Mouse (Mus musculus): ENCODE data around the gene Mlh3. TPM values are rescaled to one million over a fixed set of nuclear protein-coding genes. Genes with fewer than 3 reads are reported as not detected.
A peak's percentile ranks its signal among the peaks of the same experiment; 100 is the strongest.

Mlh3 gene
- 13.1 and 15.7 TPM in 2 replicates for polyA plus RNA-seq (2011; ENCODE audit: insufficient read depth, insufficient read length, low read depth, missing spikeins)

GRCm38 (mm10) chr12:85270319-85270718 is at the start of gene Mlh3:
TSS of gene Mlh3 (minus strand) at chr12:85270599.
- Histone ChIP-seq H3K4me1 (ENCODE audit: control insufficient read depth, insufficient read depth, low read length) (peaks cover 3% of the 10 kb centered on the region), H3K9ac (ENCODE audit: low read depth, poor library complexity, severe bottlenecking) (peak within 1 kb of the TSS; percentile 78), H3K27me3 (ENCODE audit: control insufficient read depth, insufficient read depth, low read length, poor library complexity, severe bottlenecking) (no peaks in the 10 kb centered on the region), H3K4me3 (ENCODE audit: low read depth, low read length) (peak within 1 kb of the TSS; percentile 59), H3K36me3 (ENCODE audit: control insufficient read depth, insufficient read depth, low read length, poor library complexity, severe bottlenecking) (no peaks in the 10 kb centered on the region; the same call in none of the 2 replicates), H3K9me3 (replicated peaks; ENCODE audit: control insufficient read depth, insufficient read depth, low read length, poor library complexity, severe bottlenecking) (0 out of 2 replicates have a peak, but pooled peaks cover 3% of the 10 kb centered on the region), H3K27ac (ENCODE audit: insufficient read depth, low read length) (peak within 1 kb of the TSS; percentile 99)
- TF ChIP-seq EP300 (IDR thresholded peaks at IDR 0.05; ENCODE audit: insufficient read depth, low read depth, low read length), result peak; percentile 54; the same call in 1 of the 2 replicates
- TF ChIP-seq CTCF (IDR thresholded peaks at IDR 0.05; ENCODE audit: low read depth, low read length), result no peak
- TF ChIP-seq POLR2A (IDR thresholded peaks at IDR 0.05; ENCODE audit: insufficient read depth, low read length), result peak; percentile 62

DNA sequence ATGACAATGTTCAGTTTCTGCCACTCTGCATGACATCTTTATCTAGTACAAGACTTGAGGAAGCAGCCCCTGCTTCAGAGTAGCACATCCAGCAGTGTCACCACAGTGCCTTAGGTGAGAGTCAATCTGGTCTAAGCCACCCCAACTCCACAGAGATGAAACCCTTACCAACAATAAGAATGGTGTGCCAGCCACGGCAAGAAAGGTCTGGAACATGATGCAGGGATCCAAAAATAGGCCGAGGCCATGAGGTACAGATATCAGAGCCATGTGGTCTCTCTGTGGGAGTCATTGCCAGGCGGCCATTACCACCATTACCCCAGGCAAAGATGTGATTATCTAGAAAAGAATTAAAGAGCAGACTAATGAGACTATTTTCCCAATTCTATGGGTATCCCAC is 38.3 kb upstream of the Mlh3 start:
- H3K9ac ChIP-seq (ENCODE audit: low read depth, poor library complexity, severe bottlenecking), result no peak overlapping the region
- no peaks in the 10 kb centered on the region for H3K9me3 ChIP-seq (replicated peaks; ENCODE audit: control insufficient read depth, insufficient read depth, low read length, poor library complexity, severe bottlenecking)
- no peak for TF ChIP-seq EP300 (IDR thresholded peaks at IDR 0.05; ENCODE audit: insufficient read depth, low read depth, low read length)
- TF ChIP-seq CTCF (IDR thresholded peaks at IDR 0.05; ENCODE audit: low read depth, low read length), result no peak
- no peak for TF ChIP-seq POLR2A (IDR thresholded peaks at IDR 0.05; ENCODE audit: insufficient read depth, low read length)
- no peaks in the 10 kb centered on the region for H3K4me1 ChIP-seq (ENCODE audit: control insufficient read depth, insufficient read depth, low read length)
- H3K27me3 ChIP-seq (ENCODE audit: control insufficient read depth, insufficient read depth, low read length, poor library complexity, severe bottlenecking), result no peaks in the 10 kb centered on the region
- H3K36me3 ChIP-seq (ENCODE audit: control insufficient read depth, insufficient read depth, low read length, poor library complexity, severe bottlenecking), result peaks cover 10% of the 10 kb centered on the region
- H3K27ac ChIP-seq (ENCODE audit: insufficient read depth, low read length), result no peak overlapping the region
- H3K4me3 ChIP-seq (ENCODE audit: low read depth, low read length), result no peak overlapping the region

- no peak overlapping the region for H3K27ac ChIP-seq (ENCODE audit: insufficient read depth, low read length)
- no peaks in the 10 kb centered on the region for H3K27me3 ChIP-seq (ENCODE audit: control insufficient read depth, insufficient read depth, low read length, poor library complexity, severe bottlenecking)
- no peaks in the 10 kb centered on the region for H3K4me1 ChIP-seq (ENCODE audit: control insufficient read depth, insufficient read depth, low read length)
- H3K36me3 ChIP-seq (ENCODE audit: control insufficient read depth, insufficient read depth, low read length, poor library complexity, severe bottlenecking), result peaks cover 7% of the 10 kb centered on the region
- TF ChIP-seq EP300 (IDR thresholded peaks at IDR 0.05; ENCODE audit: insufficient read depth, low read depth, low read length) (no peak), CTCF (IDR thresholded peaks at IDR 0.05; ENCODE audit: low read depth, low read length) (peak; percentile 96), POLR2A (IDR thresholded peaks at IDR 0.05; ENCODE audit: insufficient read depth, low read length) (no peak)
- no peaks in the 10 kb centered on the region for H3K9me3 ChIP-seq (replicated peaks; ENCODE audit: control insufficient read depth, insufficient read depth, low read length, poor library complexity, severe bottlenecking)
- H3K9ac ChIP-seq (ENCODE audit: low read depth, poor library complexity, severe bottlenecking), result no peak overlapping the region
- H3K4me3 ChIP-seq (ENCODE audit: low read depth, low read length), result no peak overlapping the region
Measured at GRCm38 (mm10) chr12:85305247-85305892, 35.0 kb upstream of the Mlh3 start.

GRCm38 (mm10) chr12:85304725-85305124 is 34.3 kb upstream of the Mlh3 start:
- H3K36me3 ChIP-seq (ENCODE audit: control insufficient read depth, insufficient read depth, low read length, poor library complexity, severe bottlenecking), result peaks cover 6% of the 10 kb centered on the region
- H3K4me3 ChIP-seq (ENCODE audit: low read depth, low read length), result no peak overlapping the region
- H3K9me3 ChIP-seq (replicated peaks; ENCODE audit: control insufficient read depth, insufficient read depth, low read length, poor library complexity, severe bottlenecking), result no peaks in the 10 kb centered on the region
- no peaks in the 10 kb centered on the region for H3K4me1 ChIP-seq (ENCODE audit: control insufficient read depth, insufficient read depth, low read length)
- no peak for TF ChIP-seq CTCF (IDR thresholded peaks at IDR 0.05; ENCODE audit: low read depth, low read length)
- no peak for TF ChIP-seq POLR2A (IDR thresholded peaks at IDR 0.05; ENCODE audit: insufficient read depth, low read length)
- no peak for TF ChIP-seq EP300 (IDR thresholded peaks at IDR 0.05; ENCODE audit: insufficient read depth, low read depth, low read length)
- no peak overlapping the region for H3K9ac ChIP-seq (ENCODE audit: low read depth, poor library complexity, severe bottlenecking)
- H3K27me3 ChIP-seq (ENCODE audit: control insufficient read depth, insufficient read depth, low read length, poor library complexity, severe bottlenecking), result no peaks in the 10 kb centered on the region
- no peak overlapping the region for H3K27ac ChIP-seq (ENCODE audit: insufficient read depth, low read length)

- no peaks in the 10 kb centered on the region for H3K27me3 ChIP-seq (ENCODE audit: control insufficient read depth, insufficient read depth, low read length, poor library complexity, severe bottlenecking)
- H3K9me3 ChIP-seq (replicated peaks; ENCODE audit: control insufficient read depth, insufficient read depth, low read length, poor library complexity, severe bottlenecking), result no peaks in the 10 kb centered on the region
- no peak for TF ChIP-seq EP300 (IDR thresholded peaks at IDR 0.05; ENCODE audit: insufficient read depth, low read depth, low read length)
- no peak for TF ChIP-seq POLR2A (IDR thresholded peaks at IDR 0.05; ENCODE audit: insufficient read depth, low read length)
- no peak for TF ChIP-seq CTCF (IDR thresholded peaks at IDR 0.05; ENCODE audit: low read depth, low read length)
- H3K9ac ChIP-seq (ENCODE audit: low read depth, poor library complexity, severe bottlenecking), result no peak overlapping the region
- H3K4me1 ChIP-seq (ENCODE audit: control insufficient read depth, insufficient read depth, low read length), result no peaks in the 10 kb centered on the region
- no peak overlapping the region for H3K4me3 ChIP-seq (ENCODE audit: low read depth, low read length)
- H3K36me3 ChIP-seq (ENCODE audit: control insufficient read depth, insufficient read depth, low read length, poor library complexity, severe bottlenecking), result peaks cover 6% of the 10 kb centered on the region
- no peak overlapping the region for H3K27ac ChIP-seq (ENCODE audit: insufficient read depth, low read length)
Measured at GRCm38 (mm10) chr12:85303256-85303655, 32.9 kb upstream of the Mlh3 start.

DNA sequence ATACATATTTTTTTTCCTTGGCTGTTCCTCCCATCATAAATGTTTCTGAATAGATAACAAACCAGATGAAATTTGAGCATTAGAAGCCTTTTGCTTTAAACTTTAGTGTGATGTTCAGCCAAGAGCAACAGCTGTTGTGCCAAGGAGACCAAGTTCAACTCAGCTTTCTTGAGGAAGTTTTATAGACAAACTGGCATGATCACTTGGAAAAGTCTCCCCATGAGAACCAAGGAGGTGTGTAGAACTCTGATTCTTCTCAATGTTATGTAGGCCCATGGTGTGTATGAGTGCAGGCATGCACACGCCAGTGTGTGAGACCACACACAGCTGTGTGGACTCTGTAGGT is 28.4 kb upstream of the Mlh3 start:
- Histone ChIP-seq H3K27me3 (ENCODE audit: control insufficient read depth, insufficient read depth, low read length, poor library complexity, severe bottlenecking) (no peaks in the 10 kb centered on the region), H3K9ac (ENCODE audit: low read depth, poor library complexity, severe bottlenecking) (no peak overlapping the region), H3K4me3 (ENCODE audit: low read depth, low read length) (no peak overlapping the region), H3K4me1 (ENCODE audit: control insufficient read depth, insufficient read depth, low read length) (no peaks in the 10 kb centered on the region), H3K9me3 (replicated peaks; ENCODE audit: control insufficient read depth, insufficient read depth, low read length, poor library complexity, severe bottlenecking) (peaks cover 4% of the 10 kb centered on the region; the same call in 1 of the 2 replicates), H3K27ac (ENCODE audit: insufficient read depth, low read length) (no peak overlapping the region), H3K36me3 (ENCODE audit: control insufficient read depth, insufficient read depth, low read length, poor library complexity, severe bottlenecking) (peaks cover 3% of the 10 kb centered on the region; the same call in 1 of the 2 replicates)
- TF ChIP-seq EP300 (IDR thresholded peaks at IDR 0.05; ENCODE audit: insufficient read depth, low read depth, low read length) (no peak), POLR2A (IDR thresholded peaks at IDR 0.05; ENCODE audit: insufficient read depth, low read length) (no peak), CTCF (IDR thresholded peaks at IDR 0.05; ENCODE audit: low read depth, low read length) (no peak)
